Mouse (Mus musculus) stomach, embryonic 15.5 days (tissue): ENCODE results near the gene Gm10837. TPM values are rescaled to one million over a fixed set of nuclear protein-coding genes. Genes with fewer than 3 reads are reported as not detected.

Source experiments
- ATAC-seq: fragments of 200-750 bp; cut with Nextera tagmentation; 2 replicates; pipeline ENCODE4 v1.8.0; 2017; ENCODE audit warnings: low read depth, moderate number of reproducible peaks, moderate TSS enrichment; ENCODE audit not compliant: insufficient read depth, low FRiP score
- H3K27ac ChIP-seq: fragments of 300-500 bp; sonication (generic); 2 replicates; pipeline ENCODE4 v1.5.1; 2015; ENCODE audit warnings: mild to moderate bottlenecking, inconsistent platforms
- H3K27me3 ChIP-seq: fragments of 300-500 bp; sonication (generic); replicated peaks from 2 replicates; pipeline ENCODE4 v1.6.1; 2015; ENCODE audit warnings: inconsistent platforms
- H3K36me3 ChIP-seq: fragments of 300-500 bp; sonication (generic); 2 replicates; pipeline ENCODE4 v1.6.1; 2015; ENCODE audit warnings: inconsistent platforms
- H3K4me1 ChIP-seq: fragments of 300-500 bp; sonication (generic); 2 replicates; pipeline ENCODE4 v1.6.1; 2015; ENCODE audit warnings: inconsistent platforms
- H3K4me2 ChIP-seq: fragments of 300-500 bp; sonication (generic); 2 replicates; pipeline ENCODE4 v1.6.1; 2015; ENCODE audit warnings: mild to moderate bottlenecking, inconsistent platforms
- H3K4me3 ChIP-seq: fragments of 300-500 bp; sonication (generic); replicated peaks from 2 replicates; pipeline ENCODE4 v1.5.1; 2015; ENCODE audit warnings: inconsistent platforms
- H3K9ac ChIP-seq: fragments of 300-500 bp; sonication (generic); 2 replicates; pipeline ENCODE4 v1.6.1; 2015; ENCODE audit warnings: inconsistent platforms
- H3K9me3 ChIP-seq: fragments of 300-500 bp; sonication (generic); 2 replicates; pipeline ENCODE4 v1.6.1; 2016; ENCODE audit warnings: inconsistent platforms
- WGBS: fragments of 180-500 bp; shearing (Covaris S2); methylation state at CpG from one replicate; pipeline ENCODE4 v1.1.7; 2015; 5-methylcytosine and 5-hydroxymethylcytosine counted together
- polyA plus RNA-seq: library from polyadenylated mRNA; unstranded; fragments of >200 nt; fragmentation: Nextera tagmentation; extraction: Ambion mirVana; gene quantifications from 2 replicates; pipeline ENCODE4 v1.2.1, GENCODE M21; 2015

Gene Gm10837
- polyA plus RNA-seq, 1 experiment from 2014 or later, result not detected

GRCm38 (mm10) chr14:122476041-122476821, 14.2 kb upstream of the Gm10837 start:
- peak overlapping the region; percentile 71 for H3K4me2 ChIP-seq
- under 1% methylated on average over 62 of the region's 62 CpGs for WGBS
- no peak for ATAC-seq
- H3K9ac ChIP-seq, result no peak overlapping the region
- peaks cover 19% of the 10 kb centered on the region for H3K4me1 ChIP-seq
- H3K36me3 ChIP-seq, result no peaks in the 10 kb centered on the region
- peak overlapping the region; percentile 37 for H3K4me3 ChIP-seq
- H3K9me3 ChIP-seq, result no peaks in the 10 kb centered on the region
- no peak overlapping the region for H3K27ac ChIP-seq
- H3K27me3 ChIP-seq, result peaks cover 86% of the 10 kb centered on the region

GRCm38 (mm10) chr14:122476822-122477215, 13.6 kb upstream of the Gm10837 start:
- H3K27me3 ChIP-seq, result peaks cover 84% of the 10 kb centered on the region
- under 1% methylated on average over 18 of the region's 18 CpGs for WGBS
- ATAC-seq, result no peak

GRCm38 (mm10) chr14:122477261-122477671, 13.1 kb upstream of the Gm10837 start:
- no peak overlapping the region for H3K9ac ChIP-seq
- no peak overlapping the region for H3K4me2 ChIP-seq
- H3K4me3 ChIP-seq, result no peak overlapping the region
- WGBS, result 2% methylated on average over 20 of the region's 20 CpGs
- no peaks in the 10 kb centered on the region for H3K36me3 ChIP-seq
- H3K27ac ChIP-seq, result no peak overlapping the region
- no peak for ATAC-seq
- no peaks in the 10 kb centered on the region for H3K9me3 ChIP-seq
- peaks cover 85% of the 10 kb centered on the region for H3K27me3 ChIP-seq
- peaks cover 19% of the 10 kb centered on the region for H3K4me1 ChIP-seq

More at GRCm38 (mm10) chr14:122476822-122477215, 13.6 kb upstream of the Gm10837 start:
- Histone ChIP-seq H3K36me3 (no peaks in the 10 kb centered on the region), H3K9me3 (no peaks in the 10 kb centered on the region), H3K4me1 (peaks cover 19% of the 10 kb centered on the region), H3K4me2 (no peak overlapping the region), H3K4me3 (no peak overlapping the region), H3K9ac (no peak overlapping the region), H3K27ac (no peak overlapping the region)

DNA sequence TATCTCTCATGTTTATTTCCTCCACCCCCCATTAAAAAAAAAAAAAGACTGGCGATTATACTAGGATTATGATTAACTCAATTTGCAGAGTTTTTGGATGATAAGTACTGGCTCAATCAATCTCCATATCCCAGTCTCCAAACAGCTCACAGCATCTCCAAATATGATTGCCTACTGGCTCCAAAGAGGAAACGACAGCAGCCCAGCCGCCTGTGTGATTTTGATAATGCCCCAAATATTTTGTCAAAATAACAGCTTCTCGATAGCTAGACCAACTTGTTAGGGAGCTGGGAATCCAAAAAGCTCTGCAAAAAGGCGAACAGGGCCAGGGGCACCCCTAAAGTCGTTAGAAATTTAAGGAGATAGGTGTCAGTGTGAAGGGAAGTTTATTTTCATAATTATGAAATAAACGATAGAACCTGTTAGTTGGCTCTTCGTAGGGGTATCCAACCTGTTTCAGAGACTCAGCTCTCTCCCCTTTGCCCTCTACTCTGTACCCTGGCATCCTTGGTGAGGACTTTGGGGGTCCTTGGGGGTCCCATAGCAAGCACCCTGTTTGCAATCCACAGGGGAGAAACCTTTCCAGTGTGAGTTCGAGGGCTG, 12.3 kb upstream of the Gm10837 start:
- Histone ChIP-seq H3K27me3 (peaks cover 85% of the 10 kb centered on the region), H3K4me1 (peaks cover 19% of the 10 kb centered on the region), H3K9me3 (no peaks in the 10 kb centered on the region), H3K36me3 (no peaks in the 10 kb centered on the region), H3K4me2 (no peak overlapping the region), H3K27ac (no peak overlapping the region), H3K9ac (no peak overlapping the region), H3K4me3 (no peak overlapping the region)
- ATAC-seq, result no peak
- WGBS, result 2% methylated on average over 9 of the region's 9 CpGs

GRCm38 (mm10) chr14:122478574-122479011, 11.8 kb upstream of the Gm10837 start:
- Histone ChIP-seq H3K4me2 (no peak overlapping the region), H3K4me3 (no peak overlapping the region), H3K27ac (no peak overlapping the region), H3K4me1 (peaks cover 19% of the 10 kb centered on the region), H3K36me3 (no peaks in the 10 kb centered on the region), H3K9ac (no peak overlapping the region), H3K9me3 (no peaks in the 10 kb centered on the region), H3K27me3 (peaks cover 85% of the 10 kb centered on the region)
- ATAC-seq, result no peak
- under 1% methylated on average over 22 of the region's 22 CpGs for WGBS

GRCm38 (mm10) chr14:122479461-122480109, 10.8 kb upstream of the Gm10837 start:
- H3K27me3 ChIP-seq, result peaks cover 86% of the 10 kb centered on the region
- ATAC-seq, result no peak
- H3K36me3 ChIP-seq, result no peaks in the 10 kb centered on the region
- no peak overlapping the region for H3K4me3 ChIP-seq
- H3K4me2 ChIP-seq, result no peak overlapping the region
- H3K9me3 ChIP-seq, result no peaks in the 10 kb centered on the region
- no peak overlapping the region for H3K9ac ChIP-seq
- H3K4me1 ChIP-seq, result peaks cover 14% of the 10 kb centered on the region
- H3K27ac ChIP-seq, result no peak overlapping the region
- 17% methylated on average over 17 of the region's 17 CpGs for WGBS

DNA sequence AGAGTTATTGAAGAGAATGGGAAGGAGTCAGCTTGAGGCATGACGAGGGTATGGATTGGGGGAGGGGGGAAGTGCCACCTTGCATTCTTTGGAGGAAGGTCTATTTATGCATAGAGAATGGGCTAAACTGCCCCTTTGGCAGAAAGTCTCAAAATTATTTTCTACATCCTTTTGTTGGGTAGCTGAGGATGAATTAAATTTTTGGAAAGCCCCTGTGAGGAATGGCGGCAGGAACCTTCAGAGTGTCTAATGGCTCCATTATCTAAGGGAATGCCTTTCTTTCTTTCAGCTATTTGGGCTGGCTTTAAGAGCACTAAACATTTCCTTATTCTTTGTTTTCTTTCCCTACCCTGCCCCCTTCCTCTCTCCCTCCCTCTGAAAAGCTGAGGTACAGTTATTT, 10.0 kb upstream of the Gm10837 start:
- WGBS, result 5% methylated on average over 2 of the region's 2 CpGs
- H3K4me1 ChIP-seq, result peaks cover 6% of the 10 kb centered on the region
- H3K9ac ChIP-seq, result no peak overlapping the region
- no peak overlapping the region for H3K4me3 ChIP-seq
- H3K27ac ChIP-seq, result no peak overlapping the region
- no peak for ATAC-seq
- H3K27me3 ChIP-seq, result peaks cover 86% of the 10 kb centered on the region
- H3K9me3 ChIP-seq, result no peaks in the 10 kb centered on the region
- no peak overlapping the region for H3K4me2 ChIP-seq
- H3K36me3 ChIP-seq, result no peaks in the 10 kb centered on the region

DNA sequence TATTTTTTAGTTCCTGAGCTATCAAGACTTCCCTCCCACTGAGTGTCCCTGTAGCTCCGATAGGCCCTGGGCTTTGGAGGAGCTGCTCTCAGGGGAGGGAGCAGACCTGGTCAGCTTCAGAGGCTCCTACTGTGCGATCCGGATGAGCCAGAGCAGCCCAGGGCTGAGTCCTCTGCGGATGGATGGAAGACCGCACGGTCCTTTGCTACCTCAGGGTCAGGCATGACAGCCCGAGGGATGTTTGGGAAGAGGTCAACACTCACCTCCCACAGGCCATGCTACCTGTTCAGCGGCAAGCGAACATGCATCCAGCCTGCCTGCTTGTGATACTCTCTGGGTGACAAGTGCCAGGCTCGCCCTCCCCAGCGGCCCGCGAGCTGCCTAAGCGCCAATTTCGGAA, 9.2 kb upstream of the Gm10837 start:
- Histone ChIP-seq H3K9me3 (no peaks in the 10 kb centered on the region), H3K9ac (no peak overlapping the region), H3K4me1 (no peaks in the 10 kb centered on the region), H3K4me3 (no peak overlapping the region), H3K27ac (no peak overlapping the region), H3K36me3 (no peaks in the 10 kb centered on the region), H3K27me3 (peaks cover 86% of the 10 kb centered on the region), H3K4me2 (no peak overlapping the region)
- 2% methylated on average over 15 of the region's 15 CpGs for WGBS
- ATAC-seq, result no peak

DNA sequence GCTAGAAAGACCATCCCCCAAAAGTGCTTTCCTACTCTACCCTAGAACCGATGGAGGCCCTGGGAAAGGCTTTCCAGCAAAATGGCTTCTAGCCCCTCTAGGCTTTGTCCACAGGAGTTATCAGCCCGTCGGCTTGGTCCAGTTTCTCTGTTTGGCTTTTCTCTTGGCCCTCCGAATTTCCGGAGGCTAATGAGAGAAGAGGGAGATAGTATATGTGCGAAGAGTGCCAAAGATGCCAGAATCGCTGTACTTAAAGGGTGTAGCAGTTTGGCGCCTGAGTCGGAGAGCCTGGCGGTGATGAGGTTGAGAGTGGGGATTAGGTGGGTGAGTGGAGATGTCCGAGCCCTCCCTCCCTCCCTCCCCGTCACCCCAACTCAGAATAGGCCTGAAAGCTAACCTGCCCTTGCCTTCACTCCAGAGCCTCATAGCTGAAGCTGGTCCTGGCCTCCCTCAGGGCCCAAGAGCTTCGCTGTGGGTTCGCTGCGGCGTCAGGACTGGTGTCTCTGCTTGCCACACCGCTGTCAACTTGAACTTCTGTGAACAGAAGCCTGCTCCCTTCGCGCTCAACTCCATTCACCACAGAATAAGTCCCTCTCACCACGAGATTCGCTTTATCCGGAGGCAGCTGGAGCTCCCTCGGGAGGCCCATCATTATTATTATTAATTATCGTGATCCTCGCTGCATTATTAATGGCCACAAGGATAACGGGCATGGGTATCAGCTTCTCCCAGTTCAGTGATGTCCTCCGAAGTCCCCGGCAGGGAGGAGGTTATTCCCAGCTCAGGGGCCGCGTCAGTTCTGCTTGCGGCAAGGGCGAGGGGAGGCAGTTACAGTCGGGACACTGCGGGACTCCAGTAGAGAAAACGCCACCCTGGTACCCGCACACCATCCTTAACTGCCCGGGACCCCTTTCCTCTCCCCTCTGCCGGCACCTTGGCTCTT, 8.0 kb upstream of the Gm10837 start:
- Histone ChIP-seq H3K36me3 (no peaks in the 10 kb centered on the region), H3K27ac (no peak overlapping the region), H3K4me3 (no peak overlapping the region), H3K9me3 (no peaks in the 10 kb centered on the region), H3K27me3 (peaks cover 84% of the 10 kb centered on the region), H3K9ac (no peak overlapping the region), H3K4me2 (no peak overlapping the region), H3K4me1 (no peaks in the 10 kb centered on the region)
- no peak for ATAC-seq
- 2% methylated on average over 38 of the region's 38 CpGs for WGBS

- Histone ChIP-seq H3K9me3 (no peaks in the 10 kb centered on the region), H3K27ac (no peak overlapping the region), H3K4me2 (no peak overlapping the region), H3K36me3 (no peaks in the 10 kb centered on the region), H3K4me3 (no peak overlapping the region), H3K4me1 (no peaks in the 10 kb centered on the region), H3K9ac (no peak overlapping the region), H3K27me3 (peaks cover 80% of the 10 kb centered on the region)
- WGBS, result 2% methylated on average over 5 of the region's 5 CpGs
- no peak for ATAC-seq
Measured at GRCm38 (mm10) chr14:122483024-122483385, 7.4 kb upstream of the Gm10837 start.

DNA sequence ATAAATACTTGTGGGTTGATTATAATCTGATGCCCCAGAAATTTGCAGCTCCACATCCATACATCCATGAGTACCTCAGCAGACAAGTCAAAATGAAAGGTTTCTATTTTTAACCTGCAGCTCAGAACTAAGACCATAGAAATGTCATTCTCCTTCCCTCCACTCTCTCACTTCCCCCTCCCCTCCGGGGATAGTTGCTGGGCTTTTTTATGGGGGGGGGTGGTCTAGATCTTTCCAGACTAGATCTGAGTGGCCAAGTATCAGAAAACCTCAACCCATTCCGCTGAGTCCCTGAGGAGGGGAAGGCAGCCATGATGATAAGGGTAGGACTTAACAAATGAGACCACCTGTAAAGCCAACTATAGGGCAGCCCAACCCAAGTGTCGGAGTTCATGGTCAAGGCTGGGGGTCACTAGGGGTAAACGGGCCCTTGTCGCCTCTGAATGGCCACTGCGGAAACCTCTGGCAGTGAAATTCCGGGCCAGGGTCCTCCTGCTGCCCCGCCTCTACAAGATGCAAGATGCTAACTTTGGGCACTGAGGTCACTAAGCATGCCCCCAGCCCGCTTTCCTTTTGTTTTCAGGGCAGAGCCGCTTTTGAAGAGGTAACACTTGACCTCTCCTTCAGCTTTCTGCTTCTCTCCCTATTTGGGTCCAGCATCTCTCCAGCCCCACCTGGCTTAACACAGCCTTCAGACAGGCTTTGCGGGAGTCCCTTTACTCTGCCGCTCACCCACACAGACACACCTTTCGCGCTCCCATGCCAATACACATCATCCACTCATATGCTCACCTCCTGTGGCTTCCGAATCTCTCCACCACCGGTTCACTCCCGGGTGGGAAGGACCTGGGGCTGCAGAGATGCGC, 6.6 kb upstream of the Gm10837 start:
- peaks cover 72% of the 10 kb centered on the region for H3K27me3 ChIP-seq
- no peak overlapping the region for H3K27ac ChIP-seq
- 3% methylated on average over 18 of the region's 18 CpGs for WGBS
- ATAC-seq, result no peak
- no peak overlapping the region for H3K4me2 ChIP-seq
- H3K9ac ChIP-seq, result no peak overlapping the region
- H3K4me3 ChIP-seq, result no peak overlapping the region
- no peaks in the 10 kb centered on the region for H3K36me3 ChIP-seq
- no peaks in the 10 kb centered on the region for H3K9me3 ChIP-seq
- no peaks in the 10 kb centered on the region for H3K4me1 ChIP-seq
